Mouse (Mus musculus) olfactory bulb, adult 2 months (tissue): ENCODE measurements around the gene Denr.

Experiments used
- CTCF ChIP-seq: fragments of 200-500 bp; IDR thresholded peaks from 2 replicates; pipeline ENCODE4 v1.5.1; 2012; ENCODE audit warnings: low read depth, mild to moderate bottlenecking, low read length, moderate library complexity; ENCODE audit not compliant: insufficient read depth
- POLR2A ChIP-seq: fragments of 200-500 bp; IDR thresholded peaks from 2 replicates; pipeline ENCODE4 v1.6.1; 2012; ENCODE audit warnings: mild to moderate bottlenecking, low read depth, low read length, moderate library complexity; ENCODE audit not compliant: insufficient read depth

- no peak for TF ChIP-seq CTCF
- TF ChIP-seq POLR2A = no peak
Measured at GRCm38 (mm10) chr5:123977231-123977630, 70.3 kb downstream of the Denr start.
